23 mouse cellular contexts compared by ENCODE assay signal in the genomic region with DNA sequence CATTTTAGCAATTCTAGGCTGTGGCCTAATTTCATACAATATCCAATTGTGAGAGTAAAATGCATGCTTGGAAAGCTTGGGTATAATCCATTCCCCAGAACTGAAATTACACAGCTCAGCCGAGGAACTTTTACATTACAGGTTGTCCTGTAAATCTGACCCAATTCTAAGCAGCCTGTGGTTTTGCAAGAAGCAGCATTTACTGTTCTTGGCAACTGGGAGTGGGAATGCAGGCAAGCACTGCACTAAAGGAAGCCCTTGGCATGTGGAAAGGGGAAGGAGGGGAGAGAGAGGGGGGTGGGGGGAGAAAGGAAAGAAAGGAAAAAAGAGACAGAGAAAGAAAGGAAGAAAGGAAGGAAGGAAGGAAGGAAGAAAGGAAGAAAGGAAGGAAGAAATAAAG. TPM values are rescaled to one million over a fixed set of nuclear protein-coding genes. Genes with fewer than 3 reads are reported as not detected.
DNase-seq lines count a peak whose midpoint lies in the region; ATAC-seq and TF ChIP-seq lines count a peak whose summit lies in the region.
"Had no signal": no experiment of that assay in that cellular context is flagged by ENCODE, and none has a peak within 500 bp of the region (broad histone marks: within the 10 kb centered on the region; RNA-seq: fewer than 3 reads in every experiment).

No protein-coding gene starts in this region.

- WGBS in kidney, embryonic 14.5 days = 61% methylated on average over 1 of the region's 1 CpGs
- WGBS in liver, postnatal 0 days (ENCODE audit: insufficient replicate concordance) = 44% methylated on average over 1 of the region's 1 CpGs
- 60% methylated on average over 1 of the region's 1 CpGs for WGBS in liver, embryonic 11.5 days

- no peaks in the 10 kb centered on the region for H3K9me3 ChIP-seq in kidney, embryonic 14.5 days (ENCODE audit: control insufficient read depth, low read length)
- H3K9me3 ChIP-seq in liver, postnatal 0 days (ENCODE audit: low read length) = no peaks in the 10 kb centered on the region
- no peaks in the 10 kb centered on the region for H3K9me3 ChIP-seq in liver, embryonic 11.5 days (ENCODE audit: control insufficient read depth, low read length)
- H3K9me3 ChIP-seq: embryonic facial prominence, embryonic 15.5 days; forebrain, embryonic 12.5 days; G1E; heart, embryonic 12.5 days; hindbrain, embryonic 15.5 days; midbrain, embryonic 15.5 days had no signal

- peak; percentile 91 for ATAC-seq in frontal cortex, adult (ENCODE audit: low TSS enrichment)
- no peak for ATAC-seq in kidney, embryonic 14.5 days (ENCODE audit: low FRiP score, low TSS enrichment)
- ATAC-seq in liver, postnatal 0 days = no peak
- no peak for ATAC-seq in liver, embryonic 11.5 days (replicated peaks; ENCODE audit: low FRiP score)
- ATAC-seq: forebrain, postnatal 0 days; midbrain, embryonic 15.5 days; Patski had no signal

- no peaks in the 10 kb centered on the region for H3K4me1 ChIP-seq in kidney, embryonic 14.5 days (ENCODE audit: control insufficient read depth, insufficient read depth, low read length)
- H3K4me1 ChIP-seq in liver, postnatal 0 days (ENCODE audit: insufficient read depth) = no peaks in the 10 kb centered on the region
- no peaks in the 10 kb centered on the region for H3K4me1 ChIP-seq in liver, embryonic 11.5 days (replicated peaks; ENCODE audit: control insufficient read depth, insufficient read depth, low read length)
- H3K4me1 ChIP-seq: embryonic facial prominence, embryonic 15.5 days; forebrain, embryonic 12.5 days; heart, embryonic 12.5 days; hindbrain, embryonic 15.5 days; midbrain, embryonic 15.5 days had no signal

- H3K36me3 ChIP-seq in kidney, embryonic 14.5 days (ENCODE audit: control insufficient read depth, insufficient read depth, low read length) = no peaks in the 10 kb centered on the region
- H3K36me3 ChIP-seq in liver, postnatal 0 days (replicated peaks; ENCODE audit: insufficient read depth, low read length) = no peaks in the 10 kb centered on the region
- H3K36me3 ChIP-seq in liver, embryonic 11.5 days (ENCODE audit: control insufficient read depth, insufficient read depth, low read length) = no peaks in the 10 kb centered on the region
- H3K36me3 ChIP-seq: embryonic facial prominence, embryonic 15.5 days; forebrain, embryonic 12.5 days; G1E; heart, embryonic 12.5 days; hindbrain, embryonic 15.5 days; midbrain, embryonic 15.5 days had no signal

- H3K4me2 ChIP-seq in kidney, embryonic 14.5 days (replicated peaks; ENCODE audit: low read depth, low read length) = no peak overlapping the region; the same call in 1 of the 2 replicates
- H3K4me2 ChIP-seq in liver, postnatal 0 days (ENCODE audit: low read depth, low read length) = peak overlapping the region; percentile 34
- no peak overlapping the region for H3K4me2 ChIP-seq in liver, embryonic 11.5 days
- H3K4me2 ChIP-seq: embryonic facial prominence, embryonic 15.5 days; forebrain, embryonic 12.5 days; heart, embryonic 12.5 days; hindbrain, embryonic 15.5 days; midbrain, embryonic 15.5 days had no signal

- TF ChIP-seq EP300 in liver, postnatal 0 days (IDR thresholded peaks at IDR 0.05; ENCODE audit: low read depth) = no peak

- H3K27ac ChIP-seq in kidney, embryonic 14.5 days (ENCODE audit: low read depth, low read length) = no peak overlapping the region
- no peak overlapping the region for H3K27ac ChIP-seq in liver, postnatal 0 days (ENCODE audit: low read depth)
- no peak overlapping the region for H3K27ac ChIP-seq in liver, embryonic 11.5 days (ENCODE audit: low read depth, low read length)
- H3K27ac ChIP-seq: embryonic facial prominence, embryonic 15.5 days; forebrain, embryonic 12.5 days; hindbrain, embryonic 15.5 days; midbrain, embryonic 15.5 days had no signal

- 0 out of 2 replicates have a peak overlapping the region, but pooled peaks have one; percentile 0 for H3K4me3 ChIP-seq in kidney, embryonic 14.5 days (ENCODE audit: low read length)
- H3K4me3 ChIP-seq in liver, postnatal 0 days (ENCODE audit: low read depth, low read length) = peak overlapping the region; percentile 20; the same call in 1 of the 2 replicates
- no peak overlapping the region for H3K4me3 ChIP-seq in liver, embryonic 11.5 days (ENCODE audit: low read depth, low read length)
- H3K4me3 ChIP-seq: embryonic facial prominence, embryonic 15.5 days; forebrain, embryonic 12.5 days; heart, embryonic 12.5 days; hindbrain, embryonic 15.5 days; midbrain, embryonic 15.5 days had no signal

- no peaks in the 10 kb centered on the region for H3K27me3 ChIP-seq in kidney, embryonic 14.5 days (ENCODE audit: control insufficient read depth, insufficient read depth, low read length)
- no peaks in the 10 kb centered on the region for H3K27me3 ChIP-seq in liver, postnatal 0 days (ENCODE audit: insufficient read depth, low read length)
- no peaks in the 10 kb centered on the region for H3K27me3 ChIP-seq in liver, embryonic 11.5 days (replicated peaks; ENCODE audit: control insufficient read depth, insufficient read depth, low read length)
- H3K27me3 ChIP-seq: embryonic facial prominence, embryonic 15.5 days; forebrain, embryonic 12.5 days; heart, embryonic 12.5 days; hindbrain, embryonic 15.5 days; midbrain, embryonic 15.5 days had no signal

- TF ChIP-seq CTCF in liver, postnatal 0 days (IDR thresholded peaks at IDR 0.05; ENCODE audit: low read depth) = no peak

- H3K9ac ChIP-seq in kidney, embryonic 14.5 days (ENCODE audit: low read depth, low read length) = no peak overlapping the region
- no peak overlapping the region for H3K9ac ChIP-seq in liver, postnatal 0 days (replicated peaks)
- no peak overlapping the region for H3K9ac ChIP-seq in liver, embryonic 11.5 days (ENCODE audit: low read depth, low read length)
- H3K9ac ChIP-seq: embryonic facial prominence, embryonic 15.5 days; forebrain, embryonic 12.5 days; forebrain, postnatal 0 days; heart, embryonic 12.5 days; hindbrain, embryonic 15.5 days; midbrain, embryonic 15.5 days had no signal

- DNase-seq in frontal cortex, postnatal 36 days (ENCODE audit: low spot score in 2 of 2) = no peak
- DNase-seq in kidney, postnatal 10 days = no peak
- DNase-seq in liver, postnatal 0 days = no peak
- no peak for DNase-seq in liver, embryonic 11.5 days (ENCODE audit: low spot score)
- peak; percentile 43 for DNase-seq in brain, adult 2 months (ENCODE audit: low read depth, low spot score)
- DNase-seq: adrenal gland, postnatal 14 days; cerebellum, adult 18-20 months; forebrain, postnatal 0 days; gastrocnemius, postnatal 14 days; kidney, adult 18-20 months; liver; lung, postnatal 14 days; right cerebral cortex, postnatal 4 days; thymus, postnatal 4 days had no signal

RNA-seq across cellular contexts. Expression of gene Cfh, which starts 3.4 kb away (rescaled TPM):
- polyA plus RNA-seq in kidney, embryonic 14.5 days (2014; fragmentation: Nextera tagmentation; extraction: Ambion mirVana) = 119 and 147 TPM in 2 replicates
- 118 and 119 TPM in 2 replicates for polyA plus RNA-seq in liver, postnatal 0 days (2015; fragmentation: Nextera tagmentation; extraction: Ambion mirVana)
- polyA plus RNA-seq in liver, embryonic 11.5 days (2014; fragmentation: Nextera tagmentation; extraction: Ambion mirVana) = 3.7 and 5.2 TPM in 2 replicates
- polyA plus RNA-seq: G1E had no signal

Comparison
In these comparisons a context has a peak if more than half of its experiments do, and no peak if none do; other contexts are left out.
1. RNA of gene Cfh, which starts 3.4 kb away (polyA plus RNA-seq): 119 to 147 TPM in kidney, embryonic 14.5 days and 118 to 119 TPM in liver, postnatal 0 days; 3.7 to 5.2 TPM in liver, embryonic 11.5 days; every median in the first group is over 10 times any median in the second.